Mouse (Mus musculus) intestine, embryonic 16.5 days (tissue): ENCODE data around the gene Pax8. TPM values are rescaled to one million over a fixed set of nuclear protein-coding genes. Genes with fewer than 3 reads are reported as not detected.

ENCODE experiments used
- ATAC-seq: fragments of 200-750 bp; cut with Nextera tagmentation; 2 replicates; pipeline ENCODE4 v1.8.0; 2017; ENCODE audit warnings: moderate TSS enrichment, moderate library complexity
- H3K27ac ChIP-seq: fragments of 300-500 bp; sonication (generic); 2 replicates; pipeline ENCODE4 v1.5.1; 2014; ENCODE audit warnings: mild to moderate bottlenecking, low read length
- H3K27me3 ChIP-seq: fragments of 300-500 bp; sonication (generic); replicated peaks from 2 replicates; pipeline ENCODE4 v1.6.1; 2014; ENCODE audit warnings: low read length, control low read depth, mixed read lengths; ENCODE audit not compliant: control insufficient read depth, insufficient read depth
- H3K36me3 ChIP-seq: fragments of 300-500 bp; sonication (generic); 2 replicates; pipeline ENCODE4 v1.6.1; 2014; ENCODE audit warnings: low read length, control low read depth; ENCODE audit not compliant: control insufficient read depth, insufficient read depth
- H3K4me1 ChIP-seq: fragments of 300-500 bp; sonication (generic); 2 replicates; pipeline ENCODE4 v1.6.1; 2014; ENCODE audit warnings: low read length, control low read depth, mixed read lengths; ENCODE audit not compliant: control insufficient read depth, insufficient read depth
- H3K4me2 ChIP-seq: fragments of 300-500 bp; sonication (generic); 2 replicates; pipeline ENCODE4 v1.6.1; 2014; ENCODE audit warnings: low read depth, low read length, control low read depth
- H3K4me3 ChIP-seq: fragments of 300-500 bp; sonication (generic); 2 replicates; pipeline ENCODE4 v1.5.1; 2014; ENCODE audit warnings: mild to moderate bottlenecking, low read length
- H3K9ac ChIP-seq: fragments of 300-500 bp; sonication (generic); 2 replicates; pipeline ENCODE4 v1.6.1; 2014; ENCODE audit warnings: low read depth, low read length
- H3K9me3 ChIP-seq: fragments of 300-500 bp; sonication (generic); 2 replicates; pipeline ENCODE4 v1.6.1; 2016; ENCODE audit warnings: low read length, control low read depth; ENCODE audit not compliant: control insufficient read depth
- WGBS: fragments of 180-500 bp; shearing (Covaris S2); extraction: QIAGEN DNeasy Blood & Tissue Kit; methylation state at CpG from one replicate; pipeline ENCODE4 v1.1.7; 2014; 5-methylcytosine and 5-hydroxymethylcytosine counted together
- polyA plus RNA-seq: library from polyadenylated mRNA; unstranded; fragments of >200 nt; fragmentation: Nextera tagmentation; extraction: Ambion mirVana; gene quantifications from 2 replicates; pipeline ENCODE4 v1.2.1, GENCODE M21; 2015

Gene Pax8
- polyA plus RNA-seq, 1 experiment from 2014 or later = 0.99 TPM

- Histone ChIP-seq H3K4me3 (no peak overlapping the region), H3K9ac (no peak overlapping the region), H3K9me3 (no peaks in the 10 kb centered on the region), H3K27ac (no peak overlapping the region), H3K36me3 (no peaks in the 10 kb centered on the region), H3K27me3 (no peaks in the 10 kb centered on the region), H3K4me1 (peaks cover 5% of the 10 kb centered on the region), H3K4me2 (no peak overlapping the region)
- 3% methylated on average over 2 of the region's 2 CpGs for WGBS
- peak; percentile 56 for ATAC-seq
Observed at GRCm38 (mm10) chr2:24409166-24409565, 66.2 kb downstream of the Pax8 start.

- Histone ChIP-seq H3K4me1 (peaks cover 5% of the 10 kb centered on the region; the same call in 1 of the 2 replicates), H3K36me3 (no peaks in the 10 kb centered on the region), H3K27me3 (no peaks in the 10 kb centered on the region), H3K27ac (no peak overlapping the region), H3K9ac (no peak overlapping the region), H3K9me3 (no peaks in the 10 kb centered on the region), H3K4me3 (no peak overlapping the region), H3K4me2 (no peak overlapping the region)
- ATAC-seq = no peak
- 55% methylated on average over 4 of the region's 4 CpGs for WGBS
Observed at GRCm38 (mm10) chr2:24407701-24408485, 67.5 kb downstream of the Pax8 start.

DNA sequence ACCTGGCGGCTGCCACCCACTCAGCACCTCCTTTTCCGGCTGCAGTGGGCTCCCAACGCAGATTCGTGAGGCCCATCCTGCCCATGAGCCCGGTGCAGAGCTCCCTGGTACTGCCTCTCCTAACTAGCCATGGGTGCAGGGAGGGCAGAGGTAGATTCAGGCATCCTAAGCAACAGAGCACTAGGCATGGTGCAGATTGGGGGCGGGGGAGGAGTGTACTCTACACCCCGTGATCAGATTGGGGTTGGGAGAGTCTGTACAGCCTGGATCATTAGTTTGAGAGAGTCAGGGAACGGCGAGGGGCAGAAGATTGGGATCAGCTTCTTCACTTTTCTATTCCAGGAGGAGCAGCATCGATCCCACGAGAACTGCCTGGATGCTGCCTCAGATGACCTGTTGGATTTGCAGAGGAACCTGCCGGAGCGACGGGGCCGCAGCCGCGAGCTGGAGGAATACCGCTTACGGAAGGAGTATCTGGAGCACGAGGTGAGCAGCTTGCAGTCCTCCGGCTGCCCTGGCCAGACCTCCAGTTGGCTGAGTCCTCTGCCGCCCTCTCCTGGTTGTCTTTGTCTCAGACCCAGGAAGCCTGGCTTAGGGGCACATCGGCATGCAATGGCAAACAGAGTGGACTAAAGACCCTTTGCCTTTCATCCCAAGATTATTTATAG, 69.9 kb downstream of the Pax8 start:
- Histone ChIP-seq H3K27ac (no peak overlapping the region), H3K4me1 (peaks cover 5% of the 10 kb centered on the region; the same call in 1 of the 2 replicates), H3K4me2 (peak overlapping the region; percentile 56), H3K9ac (peak overlapping the region; percentile 50), H3K36me3 (no peaks in the 10 kb centered on the region), H3K27me3 (no peaks in the 10 kb centered on the region), H3K4me3 (peak overlapping the region; percentile 27), H3K9me3 (no peaks in the 10 kb centered on the region)
- 10% methylated on average over 23 of the region's 23 CpGs for WGBS
- ATAC-seq = peak; percentile 85

- H3K27me3 ChIP-seq = no peaks in the 10 kb centered on the region
- no peaks in the 10 kb centered on the region for H3K9me3 ChIP-seq
Observed at GRCm38 (mm10) chr2:24400711-24401110, 74.7 kb downstream of the Pax8 start.

DNA sequence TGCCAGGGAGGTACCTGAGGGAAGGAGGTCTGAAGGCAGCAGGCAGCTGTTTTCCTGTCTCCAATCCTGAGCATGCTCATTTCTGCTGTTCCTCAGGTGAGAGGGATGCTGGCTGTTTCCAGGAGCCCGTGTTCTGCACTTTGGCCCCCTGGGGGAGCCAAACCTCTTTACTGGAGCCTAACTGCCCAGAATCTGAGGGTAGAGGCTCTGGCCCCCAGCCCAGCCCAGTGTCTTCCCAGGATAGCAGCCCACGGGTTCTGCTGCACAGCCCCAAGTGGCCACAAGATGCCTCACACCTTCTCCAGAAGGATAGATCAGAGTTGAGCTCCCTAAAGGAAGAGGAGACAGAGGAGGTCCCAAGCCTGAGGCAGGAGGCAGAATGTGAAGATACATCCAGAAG, 78.3 kb downstream of the Pax8 start:
- Histone ChIP-seq H3K4me2 (no peak overlapping the region), H3K9me3 (no peaks in the 10 kb centered on the region), H3K4me1 (no peaks in the 10 kb centered on the region), H3K27me3 (no peaks in the 10 kb centered on the region), H3K4me3 (no peak overlapping the region), H3K9ac (no peak overlapping the region), H3K27ac (no peak overlapping the region), H3K36me3 (no peaks in the 10 kb centered on the region; the same call in 1 of the 2 replicates)
- ATAC-seq = no peak
- WGBS = 20% methylated on average over 2 of the region's 2 CpGs

More at GRCm38 (mm10) chr2:24400711-24401110, 74.7 kb downstream of the Pax8 start:
- Histone ChIP-seq H3K27ac (no peak overlapping the region), H3K36me3 (no peaks in the 10 kb centered on the region; the same call in 1 of the 2 replicates), H3K9ac (no peak overlapping the region), H3K4me3 (no peak overlapping the region), H3K4me2 (no peak overlapping the region), H3K4me1 (peaks cover 5% of the 10 kb centered on the region; the same call in 1 of the 2 replicates)
- WGBS = 91% methylated on average over 3 of the region's 3 CpGs
- ATAC-seq = no peak

GRCm38 (mm10) chr2:24393251-24393650, 82.1 kb downstream of the Pax8 start:
- H3K4me2 ChIP-seq = no peak overlapping the region

GRCm38 (mm10) chr2:24387361-24388283, 87.8 kb downstream of the Pax8 start:
- no peak overlapping the region for H3K27ac ChIP-seq
- H3K9me3 ChIP-seq = no peaks in the 10 kb centered on the region
- H3K9ac ChIP-seq = no peak overlapping the region
- H3K36me3 ChIP-seq = no peaks in the 10 kb centered on the region
- no peak for ATAC-seq
- no peaks in the 10 kb centered on the region for H3K27me3 ChIP-seq
- no peak overlapping the region for H3K4me2 ChIP-seq
- 91% methylated on average over 4 of the region's 4 CpGs for WGBS
- peaks cover 8% of the 10 kb centered on the region; the same call in 1 of the 2 replicates for H3K4me1 ChIP-seq
- no peak overlapping the region for H3K4me3 ChIP-seq

More at GRCm38 (mm10) chr2:24393251-24393650, 82.1 kb downstream of the Pax8 start:
- no peaks in the 10 kb centered on the region for H3K9me3 ChIP-seq
- WGBS = 83% methylated on average over 2 of the region's 2 CpGs
- no peak overlapping the region for H3K27ac ChIP-seq
- no peak overlapping the region for H3K9ac ChIP-seq
- no peaks in the 10 kb centered on the region for H3K27me3 ChIP-seq
- H3K36me3 ChIP-seq = no peaks in the 10 kb centered on the region
- no peak for ATAC-seq
- no peak overlapping the region for H3K4me3 ChIP-seq
- H3K4me1 ChIP-seq = no peaks in the 10 kb centered on the region

DNA sequence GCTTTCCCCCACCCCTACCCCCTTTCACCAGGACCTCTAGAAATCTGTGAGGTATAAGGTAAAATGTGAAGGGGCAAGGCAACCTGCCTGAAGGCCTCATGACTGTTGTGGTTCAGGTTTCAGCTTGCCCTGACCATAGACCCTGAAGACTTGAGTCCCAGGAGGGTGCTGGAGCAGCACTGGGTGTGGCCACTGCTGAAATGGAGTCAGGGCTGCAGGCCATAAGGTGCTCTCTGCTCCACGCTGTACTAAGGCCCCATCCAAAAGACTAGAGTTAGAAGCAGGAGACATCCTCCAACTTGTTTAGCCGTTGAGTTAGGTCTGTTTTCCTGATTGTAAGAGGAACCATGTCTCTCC, 88.5 kb downstream of the Pax8 start:
- Histone ChIP-seq H3K27ac (no peak overlapping the region), H3K4me2 (no peak overlapping the region), H3K36me3 (no peaks in the 10 kb centered on the region), H3K4me1 (peaks cover 8% of the 10 kb centered on the region; the same call in 1 of the 2 replicates), H3K27me3 (no peaks in the 10 kb centered on the region), H3K4me3 (no peak overlapping the region), H3K9me3 (no peaks in the 10 kb centered on the region), H3K9ac (no peak overlapping the region)
- no peak for ATAC-seq
- WGBS = 89% methylated on average over 2 of the region's 2 CpGs
